Mouse (Mus musculus) bone marrow, adult 2 months (tissue): Measurements from ENCODE around the gene Mxra8. TPM values are rescaled to one million over a fixed set of nuclear protein-coding genes. Genes with fewer than 3 reads are reported as not detected.

Experiments
- H3K27ac ChIP-seq: fragments of 200-500 bp; 2 replicates; pipeline ENCODE4 v1.5.1; 2012; ENCODE audit warnings: low read depth, mild to moderate bottlenecking, control low read depth, inconsistent platforms, low read length; ENCODE audit not compliant: control insufficient read depth, poor library complexity, insufficient read depth
- H3K4me1 ChIP-seq: fragments of 200-500 bp; 2 replicates; pipeline ENCODE4 v1.6.1; 2011; ENCODE audit warnings: low read length; ENCODE audit not compliant: control insufficient read depth, insufficient read depth
- H3K4me3 ChIP-seq: fragments of 200-500 bp; replicated peaks from 2 replicates; pipeline ENCODE3; 2011; ENCODE audit warnings: mild to moderate bottlenecking, low read depth, low read length, control low read depth; ENCODE audit not compliant: control insufficient read depth
- CTCF ChIP-seq: fragments of 200-500 bp; IDR thresholded peaks from 2 replicates; pipeline ENCODE4 v1.5.1; 2011; ENCODE audit warnings: low read length, control low read depth; ENCODE audit not compliant: control insufficient read depth, insufficient read depth
- POLR2A ChIP-seq: fragments of 200-500 bp; IDR thresholded peaks from 2 replicates; pipeline ENCODE4 v1.6.1; 2011; ENCODE audit warnings: low read depth, mild to moderate bottlenecking, control low read depth, low read length, borderline replicate concordance; ENCODE audit not compliant: control insufficient read depth
- WGBS: fragments of 180-500 bp; shearing (Covaris S2); methylation state at CpG from one replicate; pipeline ENCODE4 v1.1.7; 2018; 5-methylcytosine and 5-hydroxymethylcytosine counted together
- polyA plus RNA-seq: library from polyadenylated mRNA; stranded (reverse); fragments of >200 nt; gene quantifications from 2 replicates; pipeline ENCODE4 v1.2.4, GENCODE M21; 2011; ENCODE audit warnings: low replicate concordance; ENCODE audit not compliant: missing spikeins, insufficient read depth, insufficient read length

Mxra8 gene
- 8.1 and 12.4 TPM in 2 replicates for polyA plus RNA-seq

- no peak within 1 kb of the TSS for H3K4me3 ChIP-seq
- peaks cover 1% of the 10 kb centered on the region; the same call in 1 of the 2 replicates for H3K4me1 ChIP-seq
- 65% methylated on average over 16 of the region's 16 CpGs for WGBS
- TF ChIP-seq POLR2A (no peak), CTCF (no peak)
- no peak within 1 kb of the TSS for H3K27ac ChIP-seq
Measured at GRCm38 (mm10) chr4:155839483-155839910, at the start of gene Mxra8. Gene Mxra8 (plus strand): TSS chr4:155839680.

- Histone ChIP-seq H3K27ac (no peak within 1 kb of the TSS), H3K4me1 (no peaks in the 10 kb centered on the region), H3K4me3 (no peak within 1 kb of the TSS)
- 86% methylated on average over 3 of the region's 3 CpGs for WGBS
- TF ChIP-seq CTCF (no peak), POLR2A (no peak)
Measured at GRCm38 (mm10) chr4:155790021-155790489, 49.4 kb upstream of the Mxra8 start, which contains the start of gene Ankrd65. Gene Ankrd65 (plus strand): TSS chr4:155790439.

DNA sequence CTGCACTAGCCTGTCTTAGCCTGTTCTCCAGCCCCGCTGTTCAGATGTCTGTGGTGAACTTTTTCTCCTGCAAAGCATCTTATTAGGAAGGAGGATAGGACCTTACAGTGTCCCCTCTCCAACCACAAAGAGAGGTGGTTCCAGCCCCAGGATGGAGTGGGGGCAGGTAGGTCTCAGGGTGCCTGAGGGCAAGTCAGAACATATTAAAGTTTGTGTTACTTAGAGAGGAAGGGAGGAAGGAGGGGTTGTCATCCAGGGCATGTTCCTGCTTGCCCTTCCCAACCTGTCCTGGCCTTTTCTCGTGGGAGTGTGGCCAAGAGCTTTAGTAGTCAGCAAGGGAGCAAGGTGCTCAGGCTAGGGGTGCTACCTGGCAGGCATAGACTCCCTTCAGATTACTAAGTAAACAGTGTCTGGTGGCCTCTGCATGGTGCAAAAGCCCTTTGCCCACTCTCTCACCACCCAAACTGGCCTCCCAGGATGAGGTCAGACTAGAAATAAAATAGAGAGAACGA lies 48.8 kb upstream of the Mxra8 start:
- WGBS: 74% methylated on average over 3 of the region's 3 CpGs
- no peak overlapping the region for H3K4me3 ChIP-seq
- TF ChIP-seq POLR2A (no peak), CTCF (no peak)
- no peak overlapping the region for H3K27ac ChIP-seq
- H3K4me1 ChIP-seq: no peaks in the 10 kb centered on the region

DNA sequence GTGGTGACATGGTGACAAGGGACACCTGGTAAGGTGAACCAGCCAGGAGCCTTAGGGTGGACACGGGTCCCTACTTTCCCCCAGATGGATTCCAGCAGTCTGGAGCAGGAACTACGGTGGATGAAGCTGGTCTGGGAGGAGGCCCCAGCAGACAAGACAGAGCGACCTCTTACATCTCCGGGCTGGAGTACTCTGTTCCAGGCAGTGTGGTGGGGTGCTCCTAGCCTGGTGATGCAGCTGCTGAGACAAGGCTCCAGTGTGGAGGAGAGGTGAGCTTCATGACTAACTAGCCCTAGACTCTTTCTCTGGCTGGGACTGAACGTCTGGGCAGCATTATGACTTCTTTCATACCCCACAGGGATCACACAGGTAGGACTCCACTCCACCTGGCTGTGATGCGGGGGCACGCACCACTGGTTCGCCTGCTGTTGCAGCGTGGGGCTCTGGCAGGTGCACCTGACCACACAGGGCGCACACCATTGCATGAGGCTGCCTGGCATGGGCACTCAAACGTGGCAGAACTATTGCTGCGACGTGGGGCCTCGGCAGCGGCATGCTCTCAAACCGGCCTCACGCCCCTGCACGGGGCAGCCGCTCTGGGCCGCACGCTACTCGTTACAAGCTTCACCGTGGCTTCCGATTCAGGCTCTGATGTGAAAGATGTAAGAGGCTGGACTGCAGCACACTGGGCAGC lies 48.1 kb upstream of the Mxra8 start:
- H3K4me1 ChIP-seq: no peaks in the 10 kb centered on the region
- H3K27ac ChIP-seq: no peak overlapping the region
- no peak overlapping the region for H3K4me3 ChIP-seq
- 85% methylated on average over 24 of the region's 24 CpGs for WGBS
- TF ChIP-seq CTCF (no peak), POLR2A (no peak)

DNA sequence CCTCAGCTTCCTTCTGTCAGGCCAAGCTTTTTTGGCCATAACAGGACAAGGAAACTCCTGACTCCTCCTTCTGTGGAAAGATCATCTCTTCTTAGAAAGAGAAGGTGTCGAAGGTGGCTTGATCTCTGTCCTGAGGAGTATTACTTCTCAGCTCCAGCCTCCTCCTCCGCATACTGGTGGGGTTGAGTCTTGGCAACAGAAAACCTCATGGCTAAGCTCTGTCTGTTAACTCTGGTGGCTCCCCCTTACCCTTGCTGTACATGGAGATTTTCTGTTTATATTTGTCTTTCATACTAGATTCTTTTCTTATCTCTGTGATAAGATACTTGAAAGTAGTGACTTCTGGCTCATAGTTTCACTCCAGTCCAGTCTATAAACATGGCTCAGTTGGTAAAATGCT lies 45.8 kb upstream of the Mxra8 start:
- Histone ChIP-seq H3K4me1 (no peaks in the 10 kb centered on the region), H3K4me3 (no peak overlapping the region), H3K27ac (no peak overlapping the region)
- TF ChIP-seq POLR2A (no peak), CTCF (no peak)
- 78% methylated on average over 2 of the region's 2 CpGs for WGBS

GRCm38 (mm10) chr4:155802075-155802474 lies 37.4 kb upstream of the Mxra8 start:
- WGBS: 88% methylated on average over 1 of the region's 1 CpGs

GRCm38 (mm10) chr4:155802741-155803339 lies 36.6 kb upstream of the Mxra8 start, which contains the start of gene Mrpl20:
Gene Mrpl20 (plus strand): TSS chr4:155802878.
- H3K4me1 ChIP-seq: peaks cover 3% of the 10 kb centered on the region; the same call in 1 of the 2 replicates
- peak within 1 kb of the TSS; percentile 97 for H3K4me3 ChIP-seq
- H3K27ac ChIP-seq: peak within 1 kb of the TSS; percentile 88
- WGBS: 9% methylated on average over 12 of the region's 12 CpGs
- TF ChIP-seq CTCF: no peak
- no peak for TF ChIP-seq POLR2A

More at GRCm38 (mm10) chr4:155802075-155802474, 37.4 kb upstream of the Mxra8 start:
- Histone ChIP-seq H3K27ac (no peak overlapping the region), H3K4me3 (no peak overlapping the region), H3K4me1 (peaks cover 3% of the 10 kb centered on the region; the same call in 1 of the 2 replicates)
- TF ChIP-seq CTCF (no peak), POLR2A (no peak)

GRCm38 (mm10) chr4:155803340-155804041 lies 36.0 kb upstream of the Mxra8 start:
- H3K4me1 ChIP-seq: peaks cover 3% of the 10 kb centered on the region; the same call in 1 of the 2 replicates
- H3K4me3 ChIP-seq: peak overlapping the region; percentile 97
- under 1% methylated on average over 58 of the region's 58 CpGs for WGBS
- TF ChIP-seq CTCF: no peak
- peak; percentile 83; the same call in 1 of the 2 replicates for TF ChIP-seq POLR2A
- peak overlapping the region; percentile 88 for H3K27ac ChIP-seq

DNA sequence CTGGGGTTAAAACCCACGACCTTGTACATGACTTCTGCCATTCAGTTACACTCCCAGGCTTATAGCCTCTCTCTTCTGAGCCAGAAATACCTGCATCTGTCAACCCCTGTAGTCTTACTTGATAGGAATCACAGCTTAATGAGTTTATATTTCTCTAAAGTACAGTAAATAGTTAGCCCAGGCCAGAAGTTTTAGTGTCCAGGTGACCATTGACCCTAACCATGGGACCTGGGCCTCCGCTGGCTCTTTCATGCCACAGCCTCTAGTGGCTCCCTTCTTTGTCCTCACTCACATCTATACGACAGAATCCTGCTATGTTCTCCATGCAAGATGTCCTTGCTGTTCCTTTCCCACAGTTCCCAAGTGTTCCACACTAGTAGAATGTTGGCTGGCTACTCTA lies 31.6 kb upstream of the Mxra8 start:
- TF ChIP-seq POLR2A (no peak), CTCF (no peak)

More for the DNA sequence above, 31.6 kb upstream of the Mxra8 start:
- Histone ChIP-seq H3K4me3 (no peak overlapping the region), H3K27ac (no peak overlapping the region), H3K4me1 (peaks cover under 1% of the 10 kb centered on the region; the same call in 1 of the 2 replicates)
- WGBS: 87% methylated on average over 3 of the region's 3 CpGs
